ENCODE assay signal across 7 mouse cellular contexts in genomic region chr11:74526180-74527158, GRCm38 (mm10).
DNase-seq lines count a peak whose midpoint lies in the region; ATAC-seq lines count a peak whose summit lies in the region.

No protein-coding gene starts in this region.

- 0 out of 2 replicates have a peak overlapping the region, but pooled peaks have one; percentile 11 for H3K4me3 ChIP-seq in intestine, embryonic 16.5 days (ENCODE audit: low read length)
- H3K4me3 ChIP-seq in liver, embryonic 13.5 days (replicated peaks): no peak overlapping the region

- peaks cover 18% of the 10 kb centered on the region for H3K4me1 ChIP-seq in intestine, embryonic 16.5 days (ENCODE audit: control insufficient read depth, insufficient read depth, low read length)
- peaks cover 43% of the 10 kb centered on the region for H3K4me1 ChIP-seq in liver, embryonic 13.5 days (replicated peaks)

- no peaks in the 10 kb centered on the region for H3K9me3 ChIP-seq in intestine, embryonic 16.5 days (ENCODE audit: control insufficient read depth, low read length)
- no peaks in the 10 kb centered on the region for H3K9me3 ChIP-seq in liver, embryonic 13.5 days (replicated peaks)

- H3K4me2 ChIP-seq in intestine, embryonic 16.5 days (ENCODE audit: low read depth, low read length): peak overlapping the region; percentile 44
- H3K4me2 ChIP-seq in liver, embryonic 13.5 days: peak overlapping the region; percentile 37

- no peaks in the 10 kb centered on the region for H3K36me3 ChIP-seq in intestine, embryonic 16.5 days (ENCODE audit: control insufficient read depth, insufficient read depth, low read length)
- H3K36me3 ChIP-seq in liver, embryonic 13.5 days: no peaks in the 10 kb centered on the region

- peak; percentile 47 for ATAC-seq in common myeloid progenitor, adult 5-6 weeks (replicated peaks; ENCODE audit: low read depth, poor library complexity, severe bottlenecking)
- ATAC-seq in intestine, embryonic 16.5 days: no peak
- no peak for ATAC-seq in liver, embryonic 13.5 days (ENCODE audit: low read depth)

- 22% methylated on average over 18 of the region's 18 CpGs for WGBS in intestine, embryonic 16.5 days
- WGBS in liver, embryonic 13.5 days (ENCODE audit: insufficient replicate concordance): 16% methylated on average over 18 of the region's 18 CpGs

- no peak overlapping the region for H3K27ac ChIP-seq in intestine, embryonic 16.5 days (ENCODE audit: low read length)
- H3K27ac ChIP-seq in liver, embryonic 13.5 days: no peak overlapping the region

- peak; percentile 70 for DNase-seq in 3T3-L1 (ENCODE audit: low read depth, low spot score)
- DNase-seq in CD4-positive helper T cell, adult 2 months (ENCODE audit: low read depth, low spot score): peak; percentile 64
- peak; percentile 32 for DNase-seq in gastrocnemius, postnatal 25 days
- no peak for DNase-seq in liver, embryonic 13.5 days
- DNase-seq in right cerebral cortex, postnatal 10 days (ENCODE audit: low spot score in 2 of 2): peak; percentile 67 to 78

- peaks cover 10% of the 10 kb centered on the region; the same call in 1 of the 2 replicates for H3K27me3 ChIP-seq in intestine, embryonic 16.5 days (replicated peaks; ENCODE audit: control insufficient read depth, insufficient read depth, low read length)
- peaks cover 53% of the 10 kb centered on the region for H3K27me3 ChIP-seq in liver, embryonic 13.5 days

- peak overlapping the region; percentile 36 for H3K9ac ChIP-seq in intestine, embryonic 16.5 days (ENCODE audit: low read depth, low read length)
- no peak overlapping the region for H3K9ac ChIP-seq in liver, embryonic 13.5 days
